Comparison of ENCODE assay signal across 8 mouse cellular contexts in the genomic region with DNA sequence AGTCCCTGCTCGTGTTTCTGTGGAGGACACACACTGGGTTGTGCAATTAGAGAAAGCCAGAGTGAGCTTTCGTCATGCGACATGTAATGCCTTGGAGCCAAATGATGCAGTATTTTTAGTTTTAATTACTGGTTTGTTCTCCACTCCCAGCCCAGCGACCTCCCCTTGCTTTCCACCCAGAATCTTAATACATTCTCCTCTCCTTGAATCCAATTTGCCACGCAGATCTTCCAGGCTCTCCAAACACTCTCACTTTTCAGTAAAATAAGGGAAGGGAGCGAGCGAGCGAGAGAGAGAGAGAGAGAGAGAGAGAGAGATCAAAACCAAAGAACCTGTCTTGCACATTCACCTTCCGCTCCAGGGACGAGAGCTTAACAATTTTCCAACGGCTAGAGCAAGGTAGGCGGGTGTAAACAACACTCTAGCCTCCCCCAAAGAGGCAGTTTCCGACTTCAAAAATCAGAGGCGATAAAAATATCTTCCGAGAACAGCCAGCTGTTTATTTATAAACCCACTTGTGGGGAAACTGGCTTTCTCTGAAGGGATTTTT. TPM values are rescaled to one million over a fixed set of nuclear protein-coding genes. Genes with fewer than 3 reads are reported as not detected.
A peak's percentile ranks its signal among the peaks of the same experiment; 100 is the strongest.
DNase-seq lines count a peak whose midpoint lies in the region; ATAC-seq and TF ChIP-seq lines count a peak whose summit lies in the region.

No protein-coding gene starts in this region.

- H3K4me2 ChIP-seq in hindbrain, postnatal 0 days (ENCODE audit: low read depth, low read length) = peak overlapping the region; percentile 62
- peak overlapping the region; percentile 74 for H3K4me2 ChIP-seq in liver, embryonic 14.5 days (ENCODE audit: low read depth)
- peak overlapping the region; percentile 62 for H3K4me2 ChIP-seq in neural tube, embryonic 12.5 days (replicated peaks)

- H3K9ac ChIP-seq in hindbrain, postnatal 0 days (replicated peaks; ENCODE audit: low read length) = peak overlapping the region; percentile 45
- H3K9ac ChIP-seq in liver, embryonic 14.5 days (replicated peaks) = no peak overlapping the region
- peak overlapping the region; percentile 41; the same call in 1 of the 2 replicates for H3K9ac ChIP-seq in neural tube, embryonic 12.5 days

- no peak for TF ChIP-seq EP300 in liver, embryonic 14.5 days (IDR thresholded peaks at IDR 0.05; ENCODE audit: low read depth)

- H3K27me3 ChIP-seq in megakaryocyte, embryonic 14.5 days (replicated peaks) = no peaks in the 10 kb centered on the region
- no peaks in the 10 kb centered on the region; the same call in 1 of the 2 replicates for H3K27me3 ChIP-seq in forebrain, embryonic 10.5 days (ENCODE audit: poor library complexity, severe bottlenecking)
- no peaks in the 10 kb centered on the region for H3K27me3 ChIP-seq in hindbrain, postnatal 0 days (ENCODE audit: insufficient read depth, low read length)
- no peaks in the 10 kb centered on the region; the same call in 1 of the 2 replicates for H3K27me3 ChIP-seq in liver, embryonic 14.5 days (ENCODE audit: control insufficient read depth, insufficient read depth, low read length)
- no peaks in the 10 kb centered on the region for H3K27me3 ChIP-seq in neural tube, embryonic 12.5 days (replicated peaks)

- no peak for TF ChIP-seq CTCF in hindbrain, postnatal 0 days (IDR thresholded peaks at IDR 0.05; ENCODE audit: low read depth)
- no peak for TF ChIP-seq CTCF in liver, embryonic 14.5 days (IDR thresholded peaks at IDR 0.05; ENCODE audit: low read depth)

- H3K4me3 ChIP-seq in megakaryocyte, embryonic 14.5 days (replicated peaks) = peak overlapping the region; percentile 93
- H3K4me3 ChIP-seq in forebrain, embryonic 10.5 days = peak overlapping the region; percentile 50
- peak overlapping the region; percentile 36 for H3K4me3 ChIP-seq in hindbrain, postnatal 0 days (ENCODE audit: low read length)
- no peak overlapping the region; a peak in 1 of 4 replicates for H3K4me3 ChIP-seq in liver, embryonic 14.5 days (ENCODE audit: insufficient read depth in 1 of 2, low read depth in 2 of 2, low read length in 2 of 2)
- 0 out of 2 replicates have a peak overlapping the region, but pooled peaks have one; percentile 19 for H3K4me3 ChIP-seq in neural tube, embryonic 12.5 days

- 40% methylated on average over 15 of the region's 15 CpGs for WGBS in forebrain, embryonic 10.5 days
- WGBS in hindbrain, postnatal 0 days = 13% methylated on average over 15 of the region's 15 CpGs
- 30% methylated on average over 15 of the region's 15 CpGs for WGBS in liver, embryonic 14.5 days (ENCODE audit: insufficient replicate concordance)
- WGBS in neural tube, embryonic 12.5 days = 43% methylated on average over 15 of the region's 15 CpGs

- peaks cover 74% of the 10 kb centered on the region for H3K4me1 ChIP-seq in megakaryocyte, embryonic 14.5 days
- peaks cover 36% of the 10 kb centered on the region for H3K4me1 ChIP-seq in forebrain, embryonic 10.5 days
- peaks cover 18% of the 10 kb centered on the region for H3K4me1 ChIP-seq in hindbrain, postnatal 0 days (ENCODE audit: insufficient read depth, low read length)
- H3K4me1 ChIP-seq in liver, embryonic 14.5 days (replicated peaks; ENCODE audit: control insufficient read depth in 2 of 2, insufficient read depth in 2 of 2, low read length in 1 of 2) = peaks cover 0 to 5% of the 10 kb centered on the region in 2 experiments; a peak in 1 of 4 replicates
- H3K4me1 ChIP-seq in neural tube, embryonic 12.5 days = peaks cover 37% of the 10 kb centered on the region

- no peak for ATAC-seq in megakaryocyte, adult 5-6 weeks (ENCODE audit: poor library complexity, severe bottlenecking)
- ATAC-seq in hindbrain, postnatal 0 days = no peak
- no peak for ATAC-seq in liver, embryonic 14.5 days (ENCODE audit: insufficient read depth)
- ATAC-seq in neural tube, embryonic 12.5 days (ENCODE audit: low FRiP score, low read depth) = no peak
- ATAC-seq in erythroid progenitor cell, adult 5-6 weeks (replicated peaks; ENCODE audit: low FRiP score, poor library complexity, severe bottlenecking) = no peak

- H3K36me3 ChIP-seq in megakaryocyte, embryonic 14.5 days (replicated peaks; ENCODE audit: low read length) = peaks cover 27% of the 10 kb centered on the region
- peaks cover 16% of the 10 kb centered on the region for H3K36me3 ChIP-seq in forebrain, embryonic 10.5 days (replicated peaks)
- no peaks in the 10 kb centered on the region for H3K36me3 ChIP-seq in hindbrain, postnatal 0 days (ENCODE audit: insufficient read depth, low read length)
- H3K36me3 ChIP-seq in liver, embryonic 14.5 days (replicated peaks; ENCODE audit: control insufficient read depth, insufficient read depth, low read depth) = no peaks in the 10 kb centered on the region
- H3K36me3 ChIP-seq in neural tube, embryonic 12.5 days = peaks cover 14% of the 10 kb centered on the region; the same call in 1 of the 2 replicates

- no peaks in the 10 kb centered on the region for H3K9me3 ChIP-seq in megakaryocyte, embryonic 14.5 days
- no peaks in the 10 kb centered on the region for H3K9me3 ChIP-seq in forebrain, embryonic 10.5 days
- no peaks in the 10 kb centered on the region for H3K9me3 ChIP-seq in hindbrain, postnatal 0 days (ENCODE audit: low read length)
- no peaks in the 10 kb centered on the region for H3K9me3 ChIP-seq in liver, embryonic 14.5 days (ENCODE audit: control insufficient read depth, low read length)
- H3K9me3 ChIP-seq in neural tube, embryonic 12.5 days = no peaks in the 10 kb centered on the region

- H3K27ac ChIP-seq in forebrain, embryonic 10.5 days = peak overlapping the region; percentile 94
- H3K27ac ChIP-seq in hindbrain, postnatal 0 days = peak overlapping the region; percentile 78
- no peak overlapping the region for H3K27ac ChIP-seq in liver, embryonic 14.5 days
- H3K27ac ChIP-seq in neural tube, embryonic 12.5 days = peak overlapping the region; percentile 91; the same call in 1 of the 2 replicates

- DNase-seq in forebrain, embryonic 10.5 days (ENCODE audit: extremely low spot score, low spot score) = no peak
- DNase-seq in hindbrain, postnatal 0 days (ENCODE audit: low spot score) = peak; percentile 56
- DNase-seq in liver, embryonic 14.5 days (ENCODE audit: low read depth in 3 of 3, low spot score in 3 of 3) = no peak
- DNase-seq in cerebellum, adult 9-10 months = no peak

RNA-seq across cellular contexts. Expression of a gene that starts 40.6 kb away (rescaled TPM):
- polyA plus RNA-seq in megakaryocyte, embryonic 14.5 days (2012; ENCODE audit: insufficient read depth, low replicate concordance) = 1.1 TPM in 1 of 2 replicates, not detected in the other
- total RNA-seq in megakaryocyte, adult 5-6 weeks (2015) = 66.9 and 85.5 TPM in 2 replicates
- total RNA-seq in megakaryocyte, adult 5-6 weeks (2017) = 38.3 and 40.8 TPM in 2 replicates
- 0.67 TPM in 1 of 2 replicates, not detected in the other for polyA plus RNA-seq in forebrain, embryonic 10.5 days (2016; fragmentation: Nextera tagmentation; extraction: Ambion mirVana)
- total RNA-seq in hindbrain, postnatal 0 days (2014; rRNA removed) = not detected in 2 replicates
- polyA plus RNA-seq in hindbrain, postnatal 0 days (2015; fragmentation: Nextera tagmentation; extraction: Ambion mirVana) = 1.0 and 1.6 TPM in 2 replicates
- polyA plus RNA-seq in liver, embryonic 14.5 days (2012; rRNA removed) = 2.8 and 3.6 TPM in 2 replicates
- polyA plus RNA-seq in liver, embryonic 14.5 days (2014; fragmentation: Nextera tagmentation; extraction: Ambion mirVana) = 19.0 and 20.8 TPM in 2 replicates
- 1.3 and 1.5 TPM in 2 replicates for polyA plus RNA-seq in neural tube, embryonic 12.5 days (2016; fragmentation: Nextera tagmentation; extraction: Ambion mirVana)
- total RNA-seq in erythroid progenitor cell, adult 5-6 weeks (2015; ENCODE audit: low replicate concordance) = 19.3 and 31.0 TPM in 2 replicates
- 14.5 and 33.0 TPM in 2 replicates for total RNA-seq in erythroid progenitor cell, adult 5-6 weeks (2017; ENCODE audit: low replicate concordance)

Comparison
In these comparisons a context has a peak if more than half of its experiments do, and no peak if none do; other contexts are left out.
1. H3K4me3 ChIP-seq: peak in megakaryocyte, embryonic 14.5 days (single experiment), forebrain, embryonic 10.5 days (single experiment), hindbrain, postnatal 0 days (single experiment) and neural tube, embryonic 12.5 days (single experiment); none in liver, embryonic 14.5 days (0 of 2).
2. Peak in every context shown above with its lines, with median percentiles within 50 percentile points of each other: H3K4me2 ChIP-seq.